Mouse (Mus musculus) granulocyte monocyte progenitor cell, adult 5-6 weeks (primary cell): ENCODE data around the gene Epm2aip1. TPM values are rescaled to one million over a fixed set of nuclear protein-coding genes. Genes with fewer than 3 reads are reported as not detected.

ENCODE experiments used
- ATAC-seq: replicated peaks from 2 replicates; pipeline ENCODE4 v1.8.0; 2016; ENCODE audit warnings: mild to moderate bottlenecking, moderate TSS enrichment, inconsistent platforms; ENCODE audit not compliant: poor library complexity, severe bottlenecking
- total RNA-seq, 2 experiments: library from RNA; stranded (forward) in 1 of 2; stranded (reverse) in 1 of 2; fragments of 200-712, 200-1000 nt in 1 of 2; fragments of >200 nt in 1 of 2; fragmentation: Nextera tagmentation in 1 of 2; gene quantifications; 2 replicates each; pipeline ENCODE4 v1.2.3; 2014 to 2017

The Epm2aip1 gene
- total RNA-seq, 2 experiments from 2014 or later, result 15.9 to 21.9 TPM

DNA sequence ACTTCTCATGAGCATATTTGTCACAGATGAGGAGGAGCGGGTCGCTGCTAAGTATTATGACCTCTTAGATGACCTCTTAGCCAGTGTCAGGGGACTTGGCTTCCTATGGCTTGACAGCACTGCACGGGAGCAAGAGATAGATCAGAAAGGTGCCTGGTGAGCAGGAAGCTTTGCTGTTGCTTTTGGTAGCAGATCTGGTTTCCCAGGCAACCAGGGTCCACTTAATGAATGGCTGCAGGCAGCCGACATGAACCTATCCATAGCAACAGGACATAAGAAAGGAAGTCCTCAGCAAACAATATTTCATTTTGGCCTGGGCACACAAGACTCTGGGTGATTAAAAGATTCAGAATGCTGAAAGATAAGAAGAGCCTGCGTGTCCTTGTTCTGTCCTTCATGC lies 13.9 kb downstream of the Epm2aip1 start:
- ATAC-seq, result no peak

DNA sequence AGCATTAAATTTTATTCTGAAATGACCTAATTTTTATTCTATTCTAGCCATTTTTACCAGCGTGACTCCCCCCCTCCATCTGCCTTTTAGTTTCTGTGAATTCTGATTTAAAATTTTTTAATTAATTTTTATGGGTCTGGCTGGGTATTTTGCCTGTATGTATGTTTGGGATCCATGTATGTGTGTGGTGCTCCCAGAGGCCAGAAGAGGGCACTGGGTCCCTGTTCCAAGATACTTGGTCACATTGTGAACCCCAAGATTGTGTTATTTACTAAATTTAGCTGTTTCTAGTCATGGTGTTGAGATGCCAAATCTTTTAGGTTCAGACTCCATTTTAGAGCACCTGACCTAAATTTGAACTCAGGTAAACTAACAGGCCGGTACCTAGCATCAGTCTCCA lies 14.7 kb downstream of the Epm2aip1 start:
- no peak for ATAC-seq

DNA sequence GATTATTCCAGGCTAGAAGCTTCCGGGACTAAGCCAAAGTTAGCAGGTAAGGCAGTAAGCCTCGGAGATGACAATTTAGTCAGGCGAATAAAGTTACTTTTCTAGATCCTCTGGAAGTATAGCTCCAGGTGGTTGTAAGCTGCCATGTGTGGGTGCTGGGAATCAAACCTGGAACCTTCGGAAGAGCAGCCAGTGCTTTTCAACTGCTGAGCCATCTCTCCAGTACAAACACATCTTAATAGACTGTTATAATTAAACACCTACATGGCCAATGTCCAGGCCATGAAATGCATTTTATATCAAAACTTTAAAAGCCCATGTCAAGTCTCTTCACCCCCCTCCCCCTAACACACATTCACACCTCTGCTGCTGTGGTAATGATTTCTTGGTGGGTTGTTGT lies 16.2 kb downstream of the Epm2aip1 start:
- ATAC-seq, result no peak

DNA sequence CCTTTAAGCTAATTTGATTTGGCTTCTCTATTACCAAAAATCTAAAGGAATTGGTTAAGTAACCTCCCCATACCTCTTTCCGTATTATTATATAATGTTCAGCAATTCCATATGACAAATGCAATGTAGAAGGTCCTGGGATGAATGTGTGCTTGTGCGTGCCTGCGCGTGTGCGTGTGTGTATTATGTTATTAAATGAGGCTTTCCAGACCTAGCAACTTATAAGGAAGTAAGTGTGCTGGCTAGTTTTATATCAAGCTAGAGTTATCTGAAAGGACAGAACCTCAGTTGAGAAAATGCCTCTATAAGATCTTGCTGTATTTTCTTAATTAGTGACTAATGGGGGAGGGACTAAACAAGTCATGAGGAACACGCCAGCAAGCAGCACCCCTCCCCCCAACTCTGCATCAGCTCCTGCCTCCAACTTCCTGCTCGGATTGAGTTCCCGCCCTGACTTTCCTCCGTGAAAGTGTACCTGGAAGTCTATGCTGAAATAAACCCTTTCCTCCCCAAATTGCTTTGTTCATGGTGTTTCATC lies 17.6 kb downstream of the Epm2aip1 start:
- ATAC-seq, result peak; percentile 66

DNA sequence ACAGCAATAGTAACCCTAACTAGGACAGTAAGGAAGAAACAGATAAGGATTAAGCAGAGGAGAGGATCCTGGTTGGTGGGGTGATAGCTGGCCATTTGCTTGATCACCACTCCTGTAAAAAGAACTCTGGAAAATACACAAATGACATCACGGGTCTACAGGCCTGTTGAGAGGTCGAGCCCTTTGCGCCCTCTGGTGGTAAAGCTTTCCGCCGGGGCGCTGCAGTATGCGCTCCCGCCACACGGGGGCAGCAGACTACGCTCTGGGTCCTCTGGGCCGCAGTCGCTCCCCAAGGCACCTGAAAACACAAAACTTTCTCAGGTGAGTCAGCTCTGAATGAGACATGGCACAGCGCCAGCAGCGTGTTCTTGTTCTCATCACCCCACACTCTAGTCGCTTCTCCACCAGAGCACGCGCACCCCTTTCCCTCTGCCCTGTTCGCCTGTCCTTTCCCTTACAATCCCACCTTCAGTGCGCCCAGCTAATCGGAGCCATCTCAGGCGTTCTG lies 18.2 kb downstream of the Epm2aip1 start:
- ATAC-seq, result peak; percentile 91

DNA sequence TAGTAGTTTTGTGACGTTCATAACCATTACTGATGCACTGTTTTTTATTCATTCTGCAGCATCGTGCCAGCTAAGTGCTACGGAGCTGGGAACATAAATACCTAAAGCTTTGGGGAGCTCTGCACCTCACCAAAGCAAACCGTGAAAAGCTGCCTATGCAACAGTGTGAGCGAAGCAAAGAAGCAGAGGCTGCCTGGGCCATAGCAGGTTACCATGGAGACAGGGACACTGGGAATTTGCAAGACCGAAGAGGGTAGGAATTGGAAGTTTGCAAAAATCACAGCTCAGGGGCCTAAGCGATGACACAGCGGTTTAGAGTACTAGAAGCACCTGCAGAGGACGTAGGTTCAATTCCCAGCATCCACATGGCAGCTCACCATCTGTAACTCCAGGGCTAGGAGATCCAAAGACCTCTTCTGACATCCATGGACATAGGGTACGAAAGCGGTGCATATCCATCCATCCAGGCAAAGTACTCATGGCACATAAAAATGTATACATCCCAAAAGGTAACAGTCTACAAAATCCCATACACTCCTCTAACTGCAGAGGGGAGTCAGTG lies 18.9 kb downstream of the Epm2aip1 start:
- no peak for ATAC-seq

DNA sequence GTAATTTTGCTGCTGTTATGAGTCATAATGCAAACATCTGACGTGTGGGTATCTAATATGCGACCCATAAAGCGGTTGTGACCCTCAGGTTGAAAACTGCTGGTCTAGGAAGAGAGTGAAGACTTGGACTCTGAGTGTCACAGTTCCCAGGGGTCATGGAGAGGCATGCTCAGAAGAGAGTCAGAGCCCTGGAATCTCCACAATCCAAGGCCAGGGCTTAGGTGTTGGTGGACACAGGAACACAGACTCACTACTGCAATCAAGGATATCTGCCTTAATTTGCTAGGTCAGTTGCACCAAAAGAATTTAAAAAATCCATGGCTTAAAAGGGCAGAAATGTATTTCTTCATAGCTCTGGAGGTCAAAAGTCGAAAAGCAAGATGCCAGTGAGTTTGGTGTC lies 21.5 kb downstream of the Epm2aip1 start:
- ATAC-seq, result no peak

DNA sequence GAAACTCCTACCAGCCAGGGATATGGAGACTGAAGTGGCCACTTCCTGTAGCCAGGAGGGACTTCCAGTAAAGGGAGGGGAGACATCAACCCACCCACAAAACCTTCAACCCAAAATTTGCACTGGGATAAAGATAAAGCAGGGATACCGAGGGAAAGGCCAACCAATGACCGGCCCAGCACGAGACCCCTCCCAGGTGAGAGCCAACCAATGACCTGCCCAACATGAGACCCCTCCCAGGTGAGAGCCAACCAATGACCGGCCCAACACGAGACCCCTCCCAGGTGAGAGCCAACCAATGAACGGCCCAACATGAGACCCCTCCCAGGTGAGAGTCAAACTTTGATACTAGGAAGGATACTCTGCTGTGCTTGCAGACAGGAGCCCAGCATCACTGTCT lies 23.2 kb downstream of the Epm2aip1 start:
- no peak for ATAC-seq

DNA sequence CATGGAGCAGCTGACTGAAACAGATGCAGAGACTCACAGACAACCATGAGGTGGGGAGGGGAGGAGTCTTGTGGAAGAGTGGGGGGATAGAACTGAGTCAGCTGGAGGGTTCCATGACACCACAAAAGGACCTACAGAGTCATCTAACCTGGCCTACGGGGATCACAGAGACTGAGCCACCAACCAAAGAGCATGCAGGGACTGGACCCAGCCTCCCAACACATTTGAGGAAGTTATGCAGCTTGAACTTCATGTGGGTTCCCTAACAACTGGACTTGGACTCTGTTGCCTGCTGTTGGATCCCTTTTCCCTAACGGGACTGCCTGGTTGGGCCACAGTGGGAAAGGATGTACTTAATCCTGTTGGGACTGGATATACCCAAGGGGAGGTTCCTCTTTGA lies 23.6 kb downstream of the Epm2aip1 start:
- ATAC-seq, result peak; percentile 44

DNA sequence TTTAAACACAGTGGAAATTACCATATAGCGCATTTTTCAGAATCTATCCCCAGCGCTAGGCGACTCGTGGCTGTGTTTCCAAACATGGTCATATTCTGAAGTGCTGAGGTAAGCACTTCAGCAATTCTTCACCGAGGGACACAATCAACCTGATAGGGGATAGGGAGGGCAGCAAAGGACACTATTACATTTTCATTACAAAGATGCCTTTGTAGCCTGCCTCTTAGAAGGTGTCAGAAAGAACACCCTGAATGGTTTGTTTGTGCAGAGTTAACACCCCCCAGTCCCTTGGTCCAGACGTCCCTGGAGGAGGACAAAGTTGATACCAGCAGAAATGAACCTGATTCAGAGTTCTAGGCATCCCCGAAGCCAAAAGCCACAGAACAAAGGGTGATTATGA lies 24.7 kb downstream of the Epm2aip1 start:
- ATAC-seq, result no peak

DNA sequence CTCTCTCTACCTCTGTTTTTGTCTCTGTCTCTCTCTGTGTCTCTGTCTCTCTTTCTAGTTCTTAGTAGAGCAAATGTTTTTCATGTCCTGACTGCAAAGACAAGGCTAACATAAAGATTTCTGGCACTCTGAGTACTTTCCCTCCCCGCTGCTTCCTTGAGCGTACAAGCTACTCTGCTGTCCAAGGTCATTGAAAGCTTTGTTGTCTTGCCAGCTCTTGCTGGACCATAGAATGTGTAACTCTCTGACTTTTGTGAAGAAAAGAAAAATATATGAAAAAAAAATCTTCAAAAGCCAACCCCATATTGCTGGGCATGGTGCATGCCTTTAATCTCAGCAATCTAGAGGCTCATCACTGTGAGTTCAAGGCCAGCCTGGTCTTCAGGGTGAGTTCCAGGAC lies 26.9 kb downstream of the Epm2aip1 start:
- ATAC-seq, result no peak

DNA sequence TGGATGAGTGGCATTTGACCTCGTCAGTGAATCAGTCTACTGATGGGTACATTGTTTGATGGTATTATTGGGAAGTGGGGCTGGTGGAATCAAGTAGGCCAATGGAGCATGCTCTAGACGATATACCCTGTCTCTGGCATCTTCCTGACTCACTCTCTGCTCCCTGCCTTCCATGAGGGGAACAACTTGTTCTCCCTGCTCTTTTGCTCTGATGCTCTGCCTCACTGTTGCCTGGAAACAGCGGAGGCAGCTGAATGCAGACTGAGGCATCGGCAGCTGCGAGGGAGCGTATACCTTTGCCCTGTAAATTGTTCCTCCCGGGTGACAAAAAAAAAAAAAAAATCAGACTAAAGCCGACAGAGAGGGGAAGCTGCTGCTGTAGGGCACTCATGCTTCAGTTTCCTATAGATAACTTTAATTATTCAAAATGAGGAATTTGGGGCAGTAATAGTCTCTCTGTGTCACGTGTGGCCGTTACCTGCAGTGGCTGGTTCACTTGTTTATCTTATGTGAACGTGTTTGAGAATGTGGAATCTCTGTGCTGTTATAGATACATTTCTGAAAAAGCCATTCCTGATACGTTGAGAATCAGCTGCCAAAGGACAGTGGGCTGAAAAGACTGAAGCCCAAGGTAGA lies 30.6 kb downstream of the Epm2aip1 start:
- ATAC-seq, result no peak

DNA sequence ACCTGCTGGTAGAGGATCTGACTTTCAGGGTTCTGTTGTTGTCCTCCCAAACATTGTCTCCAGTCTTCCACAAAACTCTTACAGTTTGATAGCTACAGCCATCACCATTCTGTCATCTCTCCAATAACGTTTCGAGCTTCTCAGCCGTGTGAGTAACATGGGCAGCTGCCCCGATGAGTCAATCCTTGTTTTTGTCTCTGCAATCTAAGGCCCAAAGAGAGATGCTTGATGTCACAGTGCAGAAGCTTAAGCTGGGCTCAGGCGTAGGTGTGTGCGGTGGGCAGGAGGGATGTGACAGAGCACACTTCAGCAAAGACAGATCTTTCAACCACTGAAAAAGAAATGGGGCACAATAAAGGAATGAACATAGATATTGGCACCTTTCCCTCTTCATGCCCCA lies 32.3 kb downstream of the Epm2aip1 start:
- ATAC-seq, result no peak

DNA sequence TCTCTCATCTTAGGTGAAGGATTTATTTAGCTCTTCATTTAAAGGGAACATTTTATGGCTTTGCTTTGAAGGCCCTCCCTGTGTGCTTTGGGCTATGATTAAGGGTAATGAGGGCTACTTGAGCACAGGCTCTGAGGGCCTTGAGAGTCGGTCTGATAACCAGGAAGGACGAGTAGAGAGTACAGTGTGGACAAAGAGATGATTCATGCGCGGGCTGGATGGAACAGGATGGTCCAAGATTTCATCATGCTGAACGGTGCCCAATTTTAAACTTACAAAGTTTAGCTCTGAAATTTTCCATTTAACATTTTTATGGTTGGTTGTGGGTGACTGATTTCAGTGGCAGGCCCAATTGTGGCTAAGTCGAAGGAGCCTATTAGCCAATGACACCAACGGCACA lies 34.4 kb downstream of the Epm2aip1 start:
- no peak for ATAC-seq

DNA sequence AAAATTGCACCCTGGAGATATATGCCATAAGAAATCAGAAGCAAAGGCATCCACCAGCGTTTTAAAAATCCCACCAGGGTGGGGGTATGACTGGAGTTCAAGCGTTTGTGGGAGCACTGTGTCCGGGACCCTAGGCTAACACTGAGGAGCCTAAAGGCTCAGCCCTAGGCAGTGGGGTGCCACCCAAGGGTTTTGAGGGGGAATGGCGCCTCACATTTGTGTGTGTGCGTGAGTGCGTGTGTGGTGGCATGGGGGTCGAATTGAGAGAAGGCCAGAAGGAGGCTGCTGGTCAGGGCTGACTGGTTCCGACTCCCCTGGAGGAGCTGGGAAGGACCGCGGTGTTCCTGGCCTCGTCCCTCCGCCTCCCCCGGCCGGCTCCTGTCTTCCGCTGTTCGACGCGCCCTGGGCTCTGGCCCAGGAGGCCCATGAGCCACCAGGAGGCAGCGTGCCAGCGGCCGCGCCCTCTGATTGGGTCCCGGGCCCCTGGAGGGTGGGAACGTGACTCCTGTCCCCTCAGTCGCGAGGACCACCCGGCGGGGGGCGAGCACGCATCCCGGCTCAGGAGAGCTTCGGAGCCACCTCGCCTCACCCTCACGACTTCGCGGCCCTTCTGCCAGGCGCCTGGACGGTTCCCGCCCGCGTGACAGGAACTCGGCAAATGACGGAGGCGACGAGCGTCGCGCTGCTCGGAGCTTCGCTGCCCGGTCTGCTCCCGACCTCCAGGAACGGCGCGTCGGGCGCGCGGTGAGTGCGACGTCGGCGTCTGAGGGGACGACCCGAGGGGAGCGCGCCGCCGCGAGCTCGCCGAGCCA lies 39.5 kb downstream of the Epm2aip1 start, which contains the start of gene Trank1:
Gene Trank1 (plus strand): TSS at position 709 of the 812 bp plus-strand sequence.
- peak; percentile 52 for ATAC-seq

DNA sequence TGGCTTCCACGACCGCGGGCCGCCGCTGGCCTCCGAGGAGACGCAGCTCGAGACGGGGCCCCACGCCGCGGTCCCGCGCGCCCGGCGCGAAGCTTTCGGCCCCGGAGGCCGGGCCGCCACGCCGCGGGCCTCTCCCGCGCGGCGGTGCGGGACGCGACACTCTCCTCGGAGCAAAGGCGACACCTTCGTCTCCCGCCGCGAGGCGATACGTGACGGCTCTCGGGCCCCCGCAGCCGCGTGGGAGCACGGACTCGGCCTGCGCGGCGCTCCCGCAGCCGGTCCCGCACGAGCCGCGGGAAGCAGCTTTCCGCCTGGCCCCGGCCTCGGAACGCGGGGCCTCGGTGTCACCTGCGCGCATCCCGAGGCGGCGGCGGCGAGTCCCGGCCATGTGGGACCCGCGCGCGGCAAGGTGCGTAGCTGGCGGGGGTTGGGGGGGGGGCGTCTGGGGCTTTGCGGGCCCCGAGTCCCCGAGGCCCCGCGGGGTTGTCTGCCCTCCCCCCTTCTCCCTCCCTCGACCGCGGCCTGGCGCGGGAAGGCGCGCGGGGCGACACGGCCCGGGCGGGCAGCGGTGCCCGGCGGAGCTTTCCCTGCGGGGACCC lies 40.2 kb downstream of the Epm2aip1 start:
- no peak for ATAC-seq

DNA sequence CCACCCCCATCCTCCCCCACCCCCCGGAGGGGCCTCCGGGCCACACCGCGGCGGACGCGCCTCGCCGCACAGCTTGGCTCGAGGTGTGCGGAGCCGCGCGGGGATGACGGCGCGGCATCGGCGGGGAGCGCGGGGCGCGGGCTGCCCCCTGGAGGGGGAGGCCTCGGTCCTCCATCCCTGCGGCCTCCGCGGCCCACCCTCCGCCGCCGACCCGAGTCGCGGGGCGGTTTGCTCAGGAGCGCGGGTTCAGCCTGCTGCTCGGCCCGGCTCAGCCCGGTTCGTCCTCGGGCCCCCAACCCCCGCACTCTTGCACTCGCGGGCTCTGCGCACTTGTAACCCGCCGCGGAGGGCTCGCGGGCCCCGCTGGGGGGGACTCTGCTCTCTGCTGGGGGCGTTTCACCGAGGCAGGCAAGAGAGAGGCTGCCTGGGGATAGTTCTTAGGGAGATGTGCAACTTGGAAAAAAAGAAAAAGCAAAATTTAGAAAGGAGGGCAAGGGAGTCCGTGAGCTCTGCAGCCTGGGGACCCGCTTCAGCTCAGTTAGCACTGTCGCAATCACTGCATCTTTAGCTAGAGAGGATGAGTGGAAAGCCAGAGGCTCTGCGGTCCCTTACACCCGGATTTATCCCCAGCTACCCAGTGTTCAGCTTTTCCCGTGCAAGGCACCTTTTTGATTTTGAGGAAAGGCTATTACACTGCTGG lies 40.9 kb downstream of the Epm2aip1 start:
- peak; percentile 26; the same call in 1 of the 2 replicates for ATAC-seq

DNA sequence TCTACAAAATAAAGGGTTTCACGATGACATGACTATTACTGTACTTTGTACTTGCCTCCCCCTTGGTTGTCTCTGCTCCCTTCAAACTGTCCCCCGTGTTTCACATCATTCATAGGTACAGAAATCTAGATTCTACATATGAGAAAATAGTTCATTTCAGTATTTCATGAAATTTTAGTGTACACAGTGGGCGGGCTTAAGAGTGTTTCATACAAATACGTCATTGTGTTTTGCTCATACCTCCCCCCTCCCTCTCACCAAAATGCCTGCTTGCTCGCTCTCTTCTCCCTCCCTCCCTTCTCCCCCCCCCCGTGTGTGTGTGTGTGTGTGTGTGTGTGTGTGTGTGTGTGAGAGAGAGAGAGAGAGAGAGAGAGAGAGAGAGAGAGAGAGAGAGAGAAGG lies 41.6 kb downstream of the Epm2aip1 start:
- ATAC-seq, result no peak

DNA sequence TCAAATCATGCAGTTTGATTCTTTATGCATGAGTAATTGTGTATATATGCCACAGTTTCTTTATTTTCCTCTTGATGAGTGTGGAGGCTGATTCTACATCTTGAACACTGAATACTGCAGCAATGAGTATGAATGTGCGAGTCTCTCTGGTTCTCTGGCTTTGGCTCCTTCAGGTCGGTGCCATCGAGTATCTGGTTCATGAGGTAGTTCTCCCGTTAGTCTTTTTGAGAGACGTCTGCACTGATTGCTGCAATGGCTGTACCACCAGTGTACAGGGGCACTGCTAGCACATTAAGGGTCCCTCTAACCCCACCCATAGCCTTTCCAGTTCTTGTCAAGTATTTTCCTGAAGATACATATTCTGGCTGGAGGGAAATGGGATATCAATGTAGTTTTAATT lies 42.1 kb downstream of the Epm2aip1 start:
- no peak for ATAC-seq

DNA sequence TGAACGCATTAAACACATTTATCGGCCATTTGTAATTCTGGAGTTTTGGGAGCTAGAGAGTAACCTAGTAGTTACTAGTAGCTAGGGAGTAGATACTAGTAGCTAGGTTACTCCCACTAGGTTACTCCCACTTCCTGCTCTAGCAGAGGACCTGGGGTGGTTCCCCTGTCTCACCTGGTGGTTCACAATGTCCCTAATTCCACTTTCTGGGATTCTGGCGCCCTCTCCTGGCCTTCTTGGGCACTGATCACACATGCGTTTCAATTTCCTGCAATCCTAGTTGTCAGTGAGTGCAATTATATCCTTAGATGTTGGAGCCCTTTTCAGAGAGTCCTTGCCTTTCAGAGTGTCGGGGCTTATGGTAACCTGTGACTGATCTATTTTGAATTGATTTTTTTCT lies 42.5 kb downstream of the Epm2aip1 start:
- peak; percentile 77 for ATAC-seq
